Mouse (Mus musculus) hindbrain, postnatal 0 days (tissue): ENCODE measurements at regions not wholly inside any gene's neighbourhood (a gene's known extent, or its start where the extent isn't known, plus 50 kb on each side); places are given as distances from the start of the nearest gene placed in this dataset.

Source experiments
- ATAC-seq: fragments of 200-750 bp; cut with Nextera tagmentation; 2 replicates; pipeline ENCODE4 v1.8.0; 2017; ENCODE audit warnings: mild to moderate bottlenecking, moderate TSS enrichment, moderate library complexity
- DNase-seq: peaks from one replicate; pipeline ENCODE4 v3.0.0-alpha.2; 2015; ENCODE audit warnings: low spot score
- H3K27ac ChIP-seq: fragments of 300-500 bp; sonication (generic); 2 replicates; pipeline ENCODE4 v1.5.1; 2014; ENCODE audit warnings: mild to moderate bottlenecking
- H3K27me3 ChIP-seq: fragments of 300-500 bp; sonication (generic); 2 replicates; pipeline ENCODE4 v1.6.1; 2014; ENCODE audit warnings: low read length, mixed read lengths; ENCODE audit not compliant: insufficient read depth
- H3K36me3 ChIP-seq: fragments of 300-500 bp; sonication (generic); 2 replicates; pipeline ENCODE4 v1.6.1; 2014; ENCODE audit warnings: low read length, mixed read lengths; ENCODE audit not compliant: insufficient read depth
- H3K4me1 ChIP-seq: fragments of 300-500 bp; sonication (generic); 2 replicates; pipeline ENCODE4 v1.6.1; 2014; ENCODE audit warnings: antibody characterized with exemption, low read length, mixed read lengths; ENCODE audit not compliant: insufficient read depth
- H3K4me2 ChIP-seq: fragments of 300-500 bp; sonication (generic); 2 replicates; pipeline ENCODE4 v1.6.1; 2014; ENCODE audit warnings: low read depth, mild to moderate bottlenecking, low read length, moderate library complexity, mixed read lengths
- H3K4me3 ChIP-seq: fragments of 300-500 bp; sonication (generic); 2 replicates; pipeline ENCODE4 v1.5.1; 2014; ENCODE audit warnings: low read length
- H3K9ac ChIP-seq: fragments of 300-500 bp; sonication (generic); replicated peaks from 2 replicates; pipeline ENCODE4 v1.6.1; 2014; ENCODE audit warnings: mild to moderate bottlenecking, low read length, moderate library complexity, mixed read lengths
- H3K9me3 ChIP-seq: fragments of 300-500 bp; sonication (generic); 2 replicates; pipeline ENCODE4 v1.6.1; 2016; ENCODE audit warnings: low read length, mixed read lengths
- CTCF ChIP-seq: IDR thresholded peaks from 2 replicates; pipeline ENCODE4 v1.5.1; 2016; ENCODE audit warnings: antibody characterized with exemption, control low read depth, low read depth
- WGBS: fragments of 180-500 bp; shearing (Covaris S2); extraction: QIAGEN DNeasy Blood & Tissue Kit; methylation state at CpG from one replicate; pipeline ENCODE4 v1.1.7; 2014; 5-methylcytosine and 5-hydroxymethylcytosine counted together

DNA sequence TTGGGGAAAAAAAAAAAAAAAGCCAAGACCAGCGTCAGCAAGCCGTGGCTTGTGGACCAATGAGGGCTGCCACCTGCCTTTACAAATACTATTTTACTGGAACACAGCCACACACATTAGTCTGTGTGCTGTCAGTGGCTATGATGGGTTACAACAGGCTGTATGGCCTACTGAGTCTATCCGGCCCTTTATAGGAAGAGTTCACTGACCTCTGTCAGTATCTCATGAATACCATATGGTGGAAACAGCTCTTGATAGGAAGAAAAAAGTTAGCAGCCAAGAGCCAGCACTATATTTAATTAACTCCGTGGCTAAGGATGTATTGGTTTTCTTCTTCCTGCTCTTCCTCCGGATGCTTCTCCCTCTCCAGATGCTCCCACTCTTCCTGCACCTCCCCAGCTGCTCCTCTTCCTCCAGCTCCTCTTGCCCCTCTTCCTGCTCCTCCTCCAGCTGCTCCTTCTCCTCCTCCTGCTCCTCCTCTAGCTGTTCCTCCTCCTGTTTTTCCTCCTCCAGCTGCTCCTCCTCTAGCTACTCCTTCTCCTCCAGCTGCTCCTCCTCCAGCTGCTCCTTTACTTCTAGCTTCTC lies 142.2 kb downstream of the Zbtb18 start:
- H3K27me3 ChIP-seq, result no peaks in the 10 kb centered on the region
- TF ChIP-seq CTCF, result no peak
- H3K9me3 ChIP-seq, result no peaks in the 10 kb centered on the region
- H3K4me3 ChIP-seq, result no peak overlapping the region
- H3K36me3 ChIP-seq, result no peaks in the 10 kb centered on the region
- no peaks in the 10 kb centered on the region for H3K4me1 ChIP-seq
- no peak overlapping the region for H3K4me2 ChIP-seq
- no peak overlapping the region for H3K27ac ChIP-seq
- 63% methylated on average over 5 of the region's 5 CpGs for WGBS
- no peak overlapping the region for H3K9ac ChIP-seq
- ATAC-seq, result no peak
- DNase-seq, result no peak

DNA sequence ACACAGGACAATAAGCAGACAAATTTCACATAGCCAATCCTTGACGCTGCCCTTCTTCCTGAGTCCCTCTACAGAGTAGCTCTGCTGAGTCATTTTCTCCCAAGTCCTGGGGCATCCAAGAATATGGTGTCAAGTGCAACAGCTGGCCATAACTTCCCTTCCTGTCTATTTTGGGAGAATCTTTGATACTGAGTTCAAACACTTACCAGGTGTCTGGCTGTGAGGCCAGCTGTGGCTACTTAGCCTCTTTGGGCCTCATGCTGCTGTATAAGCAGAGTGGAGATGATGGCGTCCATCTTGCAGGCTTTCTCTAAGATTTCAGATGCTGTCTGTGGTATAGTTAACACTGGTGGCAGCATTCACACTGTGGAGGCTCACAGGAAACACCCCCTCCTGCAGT lies 143.2 kb downstream of the Zbtb18 start:
- TF ChIP-seq CTCF, result no peak
- H3K27me3 ChIP-seq, result no peaks in the 10 kb centered on the region
- no peak overlapping the region for H3K27ac ChIP-seq
- no peak overlapping the region for H3K4me2 ChIP-seq
- no peak overlapping the region for H3K9ac ChIP-seq
- no peaks in the 10 kb centered on the region for H3K36me3 ChIP-seq
- ATAC-seq (no peak), DNase-seq (no peak)
- no peaks in the 10 kb centered on the region for H3K9me3 ChIP-seq
- no peaks in the 10 kb centered on the region for H3K4me1 ChIP-seq
- H3K4me3 ChIP-seq, result no peak overlapping the region
- WGBS, result 78% methylated on average over 2 of the region's 2 CpGs

DNA sequence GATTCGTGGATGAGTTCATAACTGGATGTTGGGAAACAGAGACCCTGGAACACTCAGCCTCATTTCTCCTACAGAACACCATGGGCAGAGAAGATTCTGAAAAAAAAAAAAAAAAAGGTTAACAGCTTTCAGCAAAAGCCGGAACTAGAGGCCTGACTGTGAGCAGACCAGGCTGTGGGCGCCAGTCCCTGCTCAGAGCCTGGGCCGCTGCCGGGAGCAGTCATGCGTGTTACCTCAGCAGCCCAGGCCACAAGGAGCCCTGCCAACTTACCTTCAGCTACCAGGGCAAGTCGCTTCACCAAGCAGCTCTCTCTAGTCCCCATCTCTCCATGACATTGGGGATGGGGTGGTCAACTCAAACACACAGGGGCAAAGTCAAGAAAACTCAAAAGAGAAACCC lies 140.6 kb upstream of the 1700016C15Rik start:
- no peaks in the 10 kb centered on the region for H3K27me3 ChIP-seq
- no peak overlapping the region for H3K4me3 ChIP-seq
- no peaks in the 10 kb centered on the region for H3K4me1 ChIP-seq
- H3K36me3 ChIP-seq, result no peaks in the 10 kb centered on the region
- DNase-seq (no peak), ATAC-seq (no peak)
- no peak overlapping the region for H3K27ac ChIP-seq
- no peak overlapping the region for H3K9ac ChIP-seq
- no peaks in the 10 kb centered on the region for H3K9me3 ChIP-seq
- H3K4me2 ChIP-seq, result no peak overlapping the region
- TF ChIP-seq CTCF, result no peak
- WGBS, result 72% methylated on average over 7 of the region's 7 CpGs

- H3K4me1 ChIP-seq, result no peaks in the 10 kb centered on the region
- H3K4me2 ChIP-seq, result no peak overlapping the region
- no peak overlapping the region for H3K4me3 ChIP-seq
- no peaks in the 10 kb centered on the region for H3K36me3 ChIP-seq
- H3K9me3 ChIP-seq, result no peaks in the 10 kb centered on the region
- H3K9ac ChIP-seq, result no peak overlapping the region
- no peak overlapping the region for H3K27ac ChIP-seq
- H3K27me3 ChIP-seq, result no peaks in the 10 kb centered on the region
- DNase-seq, result no peak
- 77% methylated on average over 4 of the region's 4 CpGs for WGBS
- no peak for TF ChIP-seq CTCF
- no peak for ATAC-seq
These were observed 140.0 kb upstream of the 1700016C15Rik start for GRCm38 (mm10) chr1:177589656-177590055.

DNA sequence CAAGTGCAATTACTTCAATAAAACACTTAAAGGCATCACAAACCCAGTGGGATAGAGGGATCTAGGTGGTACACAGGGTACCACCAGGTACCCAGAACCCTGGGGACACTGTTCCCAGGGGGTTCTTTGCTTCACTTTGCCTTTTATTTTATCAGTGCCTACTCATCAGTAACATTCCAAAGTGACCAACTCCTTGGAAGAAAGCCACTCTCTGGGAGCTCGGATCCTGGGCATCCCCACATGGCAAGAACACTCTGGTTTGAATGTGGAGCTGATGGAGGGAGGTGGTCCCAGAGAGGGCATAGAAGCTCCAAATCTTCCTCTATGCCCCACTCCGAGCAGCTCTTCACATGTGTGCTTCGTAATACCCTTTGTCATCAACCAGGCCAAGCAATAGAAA lies 137.9 kb upstream of the 1700016C15Rik start:
- H3K27ac ChIP-seq, result no peak overlapping the region
- 89% methylated on average over 3 of the region's 3 CpGs for WGBS
- H3K4me3 ChIP-seq, result no peak overlapping the region
- no peak overlapping the region for H3K9ac ChIP-seq
- no peaks in the 10 kb centered on the region for H3K27me3 ChIP-seq
- H3K4me1 ChIP-seq, result no peaks in the 10 kb centered on the region
- no peak for DNase-seq
- no peak for ATAC-seq
- no peak overlapping the region for H3K4me2 ChIP-seq
- H3K9me3 ChIP-seq, result no peaks in the 10 kb centered on the region
- H3K36me3 ChIP-seq, result no peaks in the 10 kb centered on the region
- no peak for TF ChIP-seq CTCF

DNA sequence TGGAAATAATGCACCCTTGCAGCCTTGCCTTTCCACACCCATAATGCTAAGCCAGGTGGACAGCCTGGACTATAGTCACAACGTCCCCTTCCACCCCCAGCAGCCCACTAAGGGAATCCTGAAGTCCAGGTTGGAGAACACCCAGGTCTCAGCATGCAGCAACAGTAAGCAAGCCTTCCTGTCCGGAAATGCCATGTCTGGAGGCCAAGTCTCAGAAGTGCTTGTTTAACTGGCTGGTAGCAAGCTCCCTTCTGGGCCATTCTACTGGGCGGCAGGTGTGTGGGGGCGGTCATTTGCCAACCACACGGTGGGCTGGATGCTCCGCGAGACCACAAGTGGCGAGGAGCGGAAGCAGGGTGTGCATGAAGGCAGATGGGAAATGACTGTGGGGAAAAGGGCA lies 137.3 kb upstream of the 1700016C15Rik start:
- no peak overlapping the region for H3K4me3 ChIP-seq
- no peak overlapping the region for H3K27ac ChIP-seq
- H3K27me3 ChIP-seq, result no peaks in the 10 kb centered on the region
- ATAC-seq, result no peak
- no peak for TF ChIP-seq CTCF
- no peak for DNase-seq
- H3K9me3 ChIP-seq, result no peaks in the 10 kb centered on the region
- no peaks in the 10 kb centered on the region for H3K36me3 ChIP-seq
- H3K4me2 ChIP-seq, result no peak overlapping the region
- 87% methylated on average over 9 of the region's 9 CpGs for WGBS
- H3K9ac ChIP-seq, result no peak overlapping the region
- no peaks in the 10 kb centered on the region for H3K4me1 ChIP-seq

GRCm38 (mm10) chr1:177594341-177594740 lies 135.3 kb upstream of the 1700016C15Rik start:
- peak; percentile 40; the same call in 1 of the 2 replicates for ATAC-seq
- no peaks in the 10 kb centered on the region for H3K4me1 ChIP-seq
- WGBS, result 62% methylated on average over 13 of the region's 13 CpGs
- H3K36me3 ChIP-seq, result no peaks in the 10 kb centered on the region
- H3K27me3 ChIP-seq, result no peaks in the 10 kb centered on the region
- DNase-seq, result peak; percentile 61
- no peak overlapping the region for H3K4me2 ChIP-seq
- no peak overlapping the region for H3K4me3 ChIP-seq
- TF ChIP-seq CTCF, result no peak
- no peak overlapping the region for H3K9ac ChIP-seq
- H3K9me3 ChIP-seq, result no peaks in the 10 kb centered on the region
- H3K27ac ChIP-seq, result no peak overlapping the region
